Mouse (Mus musculus) E14TG2a.4 (cell line): ENCODE measurements around the gene Cped1.

Experiments
- CTCF ChIP-seq: conservative IDR thresholded peaks from 2 replicates; pipeline ENCODE4 v1.5.1; 2014; ENCODE audit warnings: low read length
- NANOG ChIP-seq: IDR thresholded peaks from 2 replicates; pipeline ENCODE4 v1.6.1; 2014; ENCODE audit warnings: borderline replicate concordance, low read length, mixed read lengths
- POU5F1 ChIP-seq: IDR thresholded peaks from 2 replicates; pipeline ENCODE4 v1.6.1; 2014; ENCODE audit warnings: low read length, borderline replicate concordance

DNA sequence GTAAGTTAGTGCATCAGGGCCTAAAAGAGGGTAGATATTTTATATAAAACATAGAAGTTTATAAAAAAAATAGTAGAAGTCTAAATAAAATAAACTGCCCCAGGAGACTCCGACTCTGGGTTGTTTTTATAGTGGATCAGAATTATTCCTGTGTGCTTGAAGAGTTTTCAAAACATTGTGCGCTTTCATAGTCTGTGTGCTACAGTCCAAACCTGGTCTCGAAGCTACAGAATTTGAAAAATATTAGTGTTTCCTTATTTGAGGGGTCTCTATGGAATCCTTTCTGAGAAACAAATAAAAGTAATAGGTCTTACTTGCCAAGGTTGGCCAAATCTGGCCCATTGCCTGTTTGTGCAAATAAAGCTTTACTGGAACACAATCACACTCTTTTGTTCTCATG lies 35.6 kb downstream of the Cped1 start:
- no peak for TF ChIP-seq CTCF
- no peak for TF ChIP-seq NANOG
- no peak for TF ChIP-seq POU5F1
